Mouse (Mus musculus) lung, postnatal 4 days (tissue): ENCODE results near the gene Ruvbl2.
A peak's percentile ranks its signal among the peaks of the same experiment; 100 is the strongest.
"Not testable (repeated sequence)": the region's sequence is repeated elsewhere in the genome, so short reads cannot be mapped to it uniquely, and the experiment has no call there.

Experiments
- DNase-seq, 2 experiments: peaks; one replicate each; pipeline ENCODE4 v3.0.0; 2021

The Ruvbl2 gene

DNA sequence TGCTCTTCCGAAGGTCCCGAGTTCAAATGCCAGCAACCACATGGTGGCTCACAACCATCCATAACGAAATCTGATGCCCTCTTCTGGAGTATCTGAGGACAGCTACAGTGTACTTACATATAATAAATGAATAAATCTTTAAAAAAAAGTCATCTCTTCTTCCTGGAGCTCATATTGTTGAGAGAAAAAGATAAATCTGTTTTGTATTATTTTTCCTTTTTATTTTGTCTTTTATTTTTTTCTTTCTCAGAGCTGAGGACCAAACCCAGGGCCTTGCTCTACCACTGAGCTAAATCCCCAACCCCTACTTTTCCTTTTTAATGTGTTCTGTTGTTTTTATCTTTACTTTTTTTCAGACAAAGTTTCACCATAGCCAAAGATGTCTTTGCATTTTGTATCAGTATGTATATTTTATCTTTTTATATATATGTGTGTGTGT is 41.5 kb downstream of the Ruvbl2 start:
- DNase-seq, result not testable (repeated sequence)

DNA sequence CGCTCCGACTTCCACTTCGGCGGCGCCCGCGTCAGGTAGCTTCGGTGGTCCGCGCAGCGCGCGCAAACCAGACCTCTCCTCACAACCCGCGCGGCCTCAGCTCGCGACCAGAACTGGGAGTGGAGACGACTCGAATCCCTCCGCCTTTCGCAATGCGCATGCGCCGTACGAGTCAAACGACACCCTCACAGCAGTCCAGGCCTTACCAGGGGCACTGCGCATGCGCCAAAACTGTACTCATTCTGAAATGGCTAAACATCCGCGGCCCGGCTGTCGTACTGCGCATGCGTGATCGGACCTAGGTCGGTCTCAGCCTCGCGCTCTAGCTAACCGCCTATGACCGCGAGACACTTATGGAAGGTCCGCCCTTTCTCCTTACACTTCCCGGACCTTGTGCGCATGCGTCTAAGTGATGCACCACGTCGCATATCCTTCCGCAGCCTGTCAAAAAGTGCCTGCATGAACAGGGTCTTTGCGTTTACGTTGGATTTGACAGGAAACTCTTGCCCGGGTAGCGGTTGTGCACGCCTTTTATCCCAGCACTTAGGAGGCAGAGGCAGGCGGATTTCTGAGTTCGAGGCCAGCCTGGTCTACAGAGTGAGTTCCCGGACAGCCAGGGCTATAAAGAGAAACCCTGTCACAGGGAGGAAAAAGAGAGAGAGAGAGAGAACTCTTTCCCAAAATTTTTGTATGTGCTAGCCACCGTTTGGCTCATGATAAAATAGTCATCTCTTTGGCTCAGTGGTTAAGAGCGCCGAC is 42.1 kb downstream of the Ruvbl2 start, which contains the start of gene Snrnp70:
TSS of gene Snrnp70 (minus strand) at position 165 of the 759 bp plus-strand sequence.
- peak; percentile 99 to 100 for DNase-seq

DNA sequence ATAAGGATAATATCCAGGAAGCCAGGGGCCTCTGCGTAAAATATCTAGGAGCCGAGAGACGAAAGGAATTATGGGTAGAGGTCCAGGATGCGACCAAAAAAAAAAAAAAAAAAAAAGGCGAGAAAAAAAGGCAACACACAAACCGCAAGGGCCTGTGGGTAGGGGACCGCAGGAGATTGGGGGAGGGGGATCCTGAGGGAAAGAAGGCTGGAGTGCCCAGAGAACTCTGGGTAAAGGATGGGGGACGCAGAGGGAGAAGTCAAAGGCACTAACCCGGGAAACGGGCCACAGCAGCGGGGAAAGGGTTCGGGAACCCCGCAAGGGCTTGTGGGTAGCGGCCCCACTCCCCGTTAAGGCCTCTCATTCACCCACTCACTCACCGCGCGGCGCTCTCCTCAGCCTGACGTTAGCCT is 42.8 kb downstream of the Ruvbl2 start:
- no peak for DNase-seq

- DNase-seq, result peak in 1 of 2 experiments; percentile 1
Measured at GRCm38 (mm10) chr7:45386077-45386476, 51.8 kb downstream of the Ruvbl2 start.

DNA sequence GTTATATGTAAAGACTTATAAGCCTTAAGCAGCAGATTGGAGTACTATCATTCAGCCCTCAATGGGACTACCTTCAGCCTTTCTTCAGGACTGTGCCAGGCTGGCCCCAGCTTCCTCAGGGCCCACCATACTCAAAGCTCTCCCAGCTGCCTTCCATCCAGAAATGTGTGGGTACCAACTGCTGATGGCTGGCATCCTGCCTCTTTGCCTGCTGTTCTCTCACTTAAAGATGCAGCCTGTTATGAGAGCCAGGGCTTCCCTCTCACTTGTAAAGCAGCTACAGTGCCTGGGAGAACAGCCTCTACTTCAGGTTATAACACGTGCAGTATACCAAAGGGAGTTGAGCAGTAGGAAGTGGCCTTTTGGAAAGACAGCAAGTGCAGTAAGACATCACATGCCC is 61.8 kb downstream of the Ruvbl2 start:
- DNase-seq, result no peak

GRCm38 (mm10) chr7:45374620-45375019 is 63.3 kb downstream of the Ruvbl2 start:
- no peak for DNase-seq

DNA sequence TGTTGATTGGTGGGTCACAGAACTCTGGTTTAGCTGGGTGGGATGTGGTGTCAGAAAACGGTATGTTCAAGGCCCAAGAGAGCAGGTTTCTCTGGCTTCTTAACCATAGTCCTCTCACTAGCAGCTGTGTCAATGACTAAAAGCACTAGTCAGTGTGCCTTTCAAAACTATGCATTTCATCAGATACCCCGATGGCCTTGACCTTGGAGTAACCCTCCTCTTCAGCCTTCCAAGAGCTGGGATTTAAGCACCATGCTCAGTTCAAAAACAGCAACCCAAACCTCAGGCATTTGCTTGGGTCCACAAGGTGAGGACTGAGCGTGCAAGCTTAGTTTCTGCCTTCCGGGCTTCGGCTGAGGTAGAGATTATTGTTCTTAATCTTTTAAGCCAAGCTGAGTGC is 65.5 kb downstream of the Ruvbl2 start:
- no peak for DNase-seq
